In genomic region chr2:52677589-52677988, GRCm38 (mm10) we compare ENCODE assay signal across 18 mouse cellular contexts. TPM values are rescaled to one million over a fixed set of nuclear protein-coding genes. Genes with fewer than 3 reads are reported as not detected.
"Had no signal": no experiment of that assay in that cellular context is flagged by ENCODE, and none has a peak within 500 bp of the region (broad histone marks: within the 10 kb centered on the region; RNA-seq: fewer than 3 reads in every experiment).

No protein-coding gene starts in this region.

- H3K36me3 ChIP-seq: heart, embryonic 13.5 days; heart, embryonic 15.5 days; hindbrain, embryonic 13.5 days; hindbrain, embryonic 15.5 days; kidney, embryonic 15.5 days; limb, embryonic 13.5 days had no signal

- DNase-seq: forebrain, postnatal 0 days; gastrocnemius, postnatal 14 days; gastrocnemius, postnatal 36 days; heart, adult 11 months; heart, adult 2 months; heart, postnatal 14 days; heart, postnatal 36 days; layer of hippocampus, adult 9-11 months; layer of hippocampus, postnatal 36 days had no signal

- ATAC-seq: intestine, embryonic 16.5 days had no signal

- H3K4me3 ChIP-seq: heart, adult 2 months; heart, embryonic 15.5 days; hindbrain, embryonic 13.5 days had no signal

- H3K27ac ChIP-seq: heart, adult 2 months; heart, embryonic 13.5 days; heart, embryonic 15.5 days; hindbrain, embryonic 13.5 days; hindbrain, embryonic 15.5 days; kidney, postnatal 0 days; limb, embryonic 13.5 days had no signal

- H3K9ac ChIP-seq: forebrain, postnatal 0 days; heart, embryonic 15.5 days; hindbrain, embryonic 13.5 days; hindbrain, embryonic 15.5 days; kidney, embryonic 15.5 days; limb, embryonic 13.5 days had no signal

- H3K9me3 ChIP-seq: heart, embryonic 13.5 days; heart, embryonic 15.5 days; hindbrain, embryonic 13.5 days; hindbrain, embryonic 15.5 days; kidney, embryonic 15.5 days; limb, embryonic 13.5 days had no signal

RNA-seq across cellular contexts. Expression of gene Cacnb4, which starts 1.0 kb away (rescaled TPM):
- total RNA-seq: hematopoietic stem cell, adult 5-6 weeks had no signal
